Mouse (Mus musculus) effector memory CD4-positive, alpha-beta T cell, adult 5 months (primary cell): ENCODE measurements around the gene Usp17ld. TPM values are rescaled to one million over a fixed set of nuclear protein-coding genes. Genes with fewer than 3 reads are reported as not detected.

Source experiments
- polyA plus RNA-seq: library from polyadenylated mRNA; unstranded; fragments of 100-300 nt; shearing (Covaris generic); gene quantifications from one replicate; pipeline ENCODE4 v1.2.1, GENCODE M21; 2017

The Usp17ld gene
- polyA plus RNA-seq, result not detected

GRCm38 (mm10) chr7:103252405-103252804 lies at the start of gene Usp17ld:
Gene Usp17ld (minus strand): TSS chr7:103252505.

GRCm38 (mm10) chr7:103216696-103217095 lies 35.6 kb downstream of the Usp17ld start, which contains the start of gene Olfr594:
Gene Olfr594 (plus strand): TSS chr7:103216996.

GRCm38 (mm10) chr7:103211562-103211961 lies 40.7 kb downstream of the Usp17ld start, which contains the start of gene Olfr593:
Gene Olfr593 (plus strand): TSS chr7:103211862.

Other genes with a start within 250 kb of the Usp17ld start
- gene Olfr582, start 214.5 kb downstream of the Usp17ld start, polyA plus RNA-seq, result not detected
- not detected for gene Olfr583, start 201.2 kb downstream of the Usp17ld start, polyA plus RNA-seq
- gene Olfr584, start 170.6 kb downstream of the Usp17ld start, polyA plus RNA-seq, result not detected
- not detected for gene Olfr585, start 154.8 kb downstream of the Usp17ld start, polyA plus RNA-seq
- gene Olfr586, start 126.9 kb downstream of the Usp17ld start, polyA plus RNA-seq, result not detected
- gene Olfr588-ps1, start 111.6 kb downstream of the Usp17ld start, polyA plus RNA-seq, result not detected
- gene Olfr589, start 96.1 kb downstream of the Usp17ld start, polyA plus RNA-seq, result not detected
- gene Olfr591, start 74.2 kb downstream of the Usp17ld start, polyA plus RNA-seq, result 0.11 TPM
- 0.06 TPM for gene Olfr592, start 67.7 kb downstream of the Usp17ld start, polyA plus RNA-seq
- not detected for gene Olfr593, start 40.6 kb downstream of the Usp17ld start, polyA plus RNA-seq
- gene Olfr594, start 35.5 kb downstream of the Usp17ld start, polyA plus RNA-seq, result 0.12 TPM
- 0.27 TPM for gene Olfr596, start 53.1 kb upstream of the Usp17ld start, polyA plus RNA-seq
- gene Olfr597, start 63.8 kb upstream of the Usp17ld start, polyA plus RNA-seq, result not detected
- gene Olfr598, start 71.1 kb upstream of the Usp17ld start, polyA plus RNA-seq, result not detected
- gene Olfr599, start 83.4 kb upstream of the Usp17ld start, polyA plus RNA-seq, result not detected
- not detected for gene Olfr600, start 97.2 kb upstream of the Usp17ld start, polyA plus RNA-seq
- gene Olfr601, start 110.2 kb upstream of the Usp17ld start, polyA plus RNA-seq, result not detected
- gene Olfr603, start 133.7 kb upstream of the Usp17ld start, polyA plus RNA-seq, result not detected
- gene Usp17lc, start 162.6 kb upstream of the Usp17ld start, polyA plus RNA-seq, result not detected
- not detected for gene Olfr605, start 192.9 kb upstream of the Usp17ld start, polyA plus RNA-seq
- not detected for gene Olfr606, start 196.5 kb upstream of the Usp17ld start, polyA plus RNA-seq
- gene Olfr607, start 211.6 kb upstream of the Usp17ld start, polyA plus RNA-seq, result 0.09 TPM
- not detected for gene Olfr608, start 217.4 kb upstream of the Usp17ld start, polyA plus RNA-seq
- not detected for gene Olfr609, start 245.6 kb upstream of the Usp17ld start, polyA plus RNA-seq